Mouse (Mus musculus): ENCODE data around the gene Ptma.

The Ptma gene

DNA sequence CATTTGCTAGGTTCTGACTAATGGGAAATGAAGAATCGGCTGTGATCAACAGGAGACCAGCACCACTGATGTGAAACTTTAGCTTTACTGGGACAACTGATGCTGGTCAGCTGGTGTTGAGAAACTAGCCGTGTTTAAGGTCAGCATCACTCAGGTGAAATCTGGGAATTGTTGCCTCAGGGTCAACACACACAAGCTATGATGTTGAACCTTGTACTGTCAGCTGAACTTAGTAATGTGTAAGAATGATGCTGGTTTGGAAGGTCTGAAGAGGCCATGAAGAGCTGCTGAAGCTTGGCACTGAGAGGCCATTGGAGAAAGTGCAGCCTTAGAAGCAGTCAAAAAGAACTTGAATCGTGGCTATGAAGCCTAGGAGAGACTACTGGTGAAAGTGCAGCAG lies 29.1 kb downstream of the Ptma start:
- DNase-seq = no peak

DNA sequence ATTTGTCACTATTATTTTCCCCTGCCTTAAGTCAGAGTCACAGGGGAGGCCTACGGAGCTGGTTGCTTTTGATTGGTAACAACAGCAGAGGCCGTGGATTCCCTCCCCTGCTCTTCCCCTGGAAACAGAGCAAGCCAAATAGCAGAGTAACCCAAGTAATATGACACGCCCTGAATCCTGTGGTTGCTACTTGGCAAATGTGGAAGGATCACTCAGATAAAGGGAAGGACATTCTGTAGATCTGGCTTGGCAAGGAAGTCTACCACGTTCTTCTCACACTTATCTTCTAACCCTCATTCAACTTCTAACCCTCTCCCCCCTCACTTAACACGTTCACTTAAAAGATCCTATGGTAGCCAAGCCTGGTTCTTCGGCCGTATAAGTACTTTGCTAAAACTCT lies 31.3 kb downstream of the Ptma start:
- DNase-seq = no peak

DNA sequence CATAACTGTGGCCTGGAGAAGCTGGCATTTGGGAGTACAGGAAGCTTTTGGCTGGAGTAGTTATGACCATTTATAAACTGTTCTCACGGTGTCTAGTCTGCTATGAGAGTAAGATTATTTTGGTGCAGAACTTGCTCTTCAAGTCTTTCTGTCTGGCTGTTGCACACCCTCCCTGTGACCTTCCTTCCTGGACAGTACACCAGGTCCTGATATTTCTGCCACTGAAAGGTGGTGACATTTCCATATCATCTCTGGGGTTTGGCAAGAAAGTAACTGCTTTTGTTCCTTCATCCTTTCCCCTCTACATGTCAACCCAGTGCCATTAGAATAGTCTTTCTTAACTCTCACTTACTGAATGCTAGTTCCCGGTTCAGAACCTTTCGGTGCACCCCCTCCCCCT lies 32.7 kb downstream of the Ptma start:
- DNase-seq = no peak

DNA sequence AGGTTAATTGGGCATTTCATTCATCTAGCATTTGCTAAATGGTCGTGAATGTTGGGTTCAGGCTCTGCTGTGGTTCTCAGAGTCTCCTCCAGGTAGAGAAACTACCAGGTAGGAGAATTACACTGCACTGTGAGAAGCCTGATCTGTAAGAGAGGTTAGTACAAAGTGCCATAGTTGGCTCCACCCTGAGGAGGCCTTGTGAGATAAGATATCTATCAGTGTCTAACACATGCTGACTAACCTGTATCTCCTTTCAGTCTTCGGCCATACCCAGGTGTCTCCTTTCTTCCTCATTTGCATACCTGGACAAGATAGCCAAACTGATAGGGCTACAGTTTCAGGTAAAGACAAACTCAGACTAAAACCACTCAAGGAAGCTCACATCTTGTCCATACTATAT lies 36.1 kb downstream of the Ptma start:
- no peak for DNase-seq

DNA sequence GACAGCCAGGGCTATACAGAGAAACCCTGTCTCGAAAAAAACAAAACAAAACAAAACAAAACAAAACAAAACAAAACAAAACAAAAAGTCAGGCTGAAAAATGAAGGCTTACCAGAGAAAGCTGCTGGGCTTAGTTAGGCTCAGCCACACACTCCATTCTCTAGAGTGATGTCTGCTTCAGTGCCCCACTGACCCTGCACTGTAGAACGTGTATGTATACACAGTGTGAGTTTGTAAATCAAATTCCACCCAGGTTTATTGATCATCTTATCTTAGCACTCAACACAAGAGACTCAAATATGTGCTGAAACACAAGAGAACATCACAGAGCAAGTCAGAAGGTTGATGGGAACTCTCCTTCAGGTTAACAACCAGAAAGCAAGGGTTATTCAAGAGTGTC lies 41.9 kb downstream of the Ptma start:
- no peak for DNase-seq

DNA sequence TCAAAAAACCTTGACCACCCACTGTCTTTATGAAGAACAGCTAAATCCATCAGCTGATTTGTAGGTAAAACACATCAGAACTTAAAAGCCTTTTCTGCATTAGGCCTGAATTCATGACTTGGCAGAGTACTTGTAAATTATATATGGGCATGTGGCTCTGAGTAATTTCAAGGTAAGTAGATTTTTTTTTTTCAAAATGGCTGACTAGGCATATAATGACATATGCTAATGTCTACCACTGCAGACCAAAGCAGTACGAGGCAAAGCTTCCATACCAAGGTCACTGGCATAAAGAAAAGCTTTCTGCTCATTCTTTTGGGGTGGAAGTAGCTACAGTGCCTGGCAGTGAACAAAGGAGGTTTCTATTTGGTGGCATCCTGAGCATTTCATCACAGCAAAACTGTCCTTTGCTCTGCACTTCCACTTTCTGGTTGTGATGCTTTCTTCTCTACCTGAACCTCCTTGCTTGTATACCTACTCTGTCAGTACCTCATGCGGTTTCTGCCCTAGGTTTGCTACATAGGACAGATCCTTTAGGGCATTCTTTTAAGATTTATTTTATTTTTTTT lies 42.9 kb downstream of the Ptma start:
- no peak for DNase-seq

DNA sequence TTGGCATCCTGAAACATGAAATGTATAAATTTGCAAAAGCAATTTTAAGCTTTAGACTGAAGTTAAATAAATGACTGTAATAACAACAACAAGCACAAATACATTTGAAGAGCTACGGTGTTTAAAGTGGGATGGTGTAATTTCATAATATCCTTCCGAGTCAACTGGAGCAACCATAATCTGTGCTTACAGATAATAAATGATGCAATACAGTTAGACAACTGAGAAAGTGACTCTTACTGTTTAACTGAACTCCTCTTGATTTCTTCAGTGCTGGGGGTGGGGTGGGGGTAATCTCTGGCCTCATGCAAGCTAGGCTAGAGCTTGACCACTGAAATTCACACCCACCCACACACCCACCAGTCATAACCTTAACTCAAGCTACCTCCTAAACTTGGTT lies 44.9 kb downstream of the Ptma start:
- no peak for DNase-seq

DNA sequence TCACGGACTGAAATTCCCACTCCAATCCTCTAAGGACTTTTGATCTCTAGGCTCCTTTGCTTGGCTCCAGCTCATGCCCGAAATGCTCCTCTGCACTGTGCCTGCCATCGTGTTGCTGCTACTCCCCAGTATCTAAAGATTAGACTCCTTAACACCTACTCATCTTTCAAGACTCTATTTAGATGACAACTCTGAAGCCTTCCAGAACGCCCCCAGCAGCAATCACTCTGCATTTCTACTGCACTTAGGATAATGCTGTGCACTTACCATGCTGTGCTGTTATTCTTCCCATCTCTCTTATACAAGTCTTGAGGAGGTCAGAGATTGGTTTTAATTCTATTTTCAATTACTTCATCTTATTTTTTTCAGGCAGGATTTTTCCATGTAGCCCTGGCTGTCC lies 45.4 kb downstream of the Ptma start:
- DNase-seq = no peak

All from kidney, postnatal 10 days (tissue).